Mouse (Mus musculus): ENCODE results near the gene Ush1g. TPM values are rescaled to one million over a fixed set of nuclear protein-coding genes. Genes with fewer than 3 reads are reported as not detected.

Ush1g gene
- polyA plus RNA-seq, 1 experiment, result 0.01 TPM

- no peak overlapping the region for H3K4me3 ChIP-seq (ENCODE audit: insufficient read depth, poor library complexity, severe bottlenecking)
- H3K27me3 ChIP-seq (ENCODE audit: control insufficient read depth, insufficient read depth, insufficient read length), result no peaks in the 10 kb centered on the region
- H3K79me2 ChIP-seq (ENCODE audit: control insufficient read depth, insufficient read depth), result no peaks in the 10 kb centered on the region
- no peaks in the 10 kb centered on the region for H3K36me3 ChIP-seq (ENCODE audit: control insufficient read depth, insufficient read depth)
- H3ac ChIP-seq (ENCODE audit: control insufficient read depth, insufficient read length, low read depth), result no peak overlapping the region
- H3K79me3 ChIP-seq (ENCODE audit: low read depth), result no peaks in the 10 kb centered on the region
- TF ChIP-seq MAX (IDR thresholded peaks at IDR 0.05) (no peak), USF1 (IDR thresholded peaks at IDR 0.05; ENCODE audit: low read depth) (no peak), MYOD1 (IDR thresholded peaks at IDR 0.05; ENCODE audit: control insufficient read depth, insufficient read length, low read depth) (no peak), FOSL1 (IDR thresholded peaks at IDR 0.05; ENCODE audit: insufficient read depth, low read length, poor library complexity, severe bottlenecking) (no peak), MYOG (IDR thresholded peaks at IDR 0.05; ENCODE audit: control insufficient read depth, extremely low read depth, insufficient read length) (no peak), CEBPB (IDR thresholded peaks at IDR 0.05; ENCODE audit: low read depth) (no peak), CTCF (IDR thresholded peaks at IDR 0.05; ENCODE audit: control insufficient read depth, insufficient read depth, insufficient read length) (no peak)
Observed at GRCm38 (mm10) chr11:115282295-115282694, 39.5 kb downstream of the Ush1g start.

- H3K79me2 ChIP-seq (ENCODE audit: control insufficient read depth, insufficient read depth), result no peaks in the 10 kb centered on the region
- H3K27me3 ChIP-seq (ENCODE audit: control insufficient read depth, insufficient read depth, insufficient read length), result no peaks in the 10 kb centered on the region
- no peak overlapping the region for H3ac ChIP-seq (ENCODE audit: control insufficient read depth, insufficient read length, low read depth)
- H3K36me3 ChIP-seq (ENCODE audit: control insufficient read depth, insufficient read depth), result no peaks in the 10 kb centered on the region
- H3K4me3 ChIP-seq (ENCODE audit: insufficient read depth, poor library complexity, severe bottlenecking), result no peak overlapping the region
- TF ChIP-seq USF1 (IDR thresholded peaks at IDR 0.05; ENCODE audit: low read depth) (no peak), CEBPB (IDR thresholded peaks at IDR 0.05; ENCODE audit: low read depth) (no peak), CTCF (IDR thresholded peaks at IDR 0.05; ENCODE audit: control insufficient read depth, insufficient read depth, insufficient read length) (no peak), MYOG (IDR thresholded peaks at IDR 0.05; ENCODE audit: control insufficient read depth, extremely low read depth, insufficient read length) (no peak), MYOD1 (IDR thresholded peaks at IDR 0.05; ENCODE audit: control insufficient read depth, insufficient read length, low read depth) (no peak), FOSL1 (IDR thresholded peaks at IDR 0.05; ENCODE audit: insufficient read depth, low read length, poor library complexity, severe bottlenecking) (no peak), MAX (IDR thresholded peaks at IDR 0.05) (no peak)
- H3K79me3 ChIP-seq (ENCODE audit: low read depth), result no peaks in the 10 kb centered on the region
Observed at GRCm38 (mm10) chr11:115279726-115280125, 42.1 kb downstream of the Ush1g start.

GRCm38 (mm10) chr11:115278176-115278575, 43.7 kb downstream of the Ush1g start:
- Histone ChIP-seq H3K79me3 (ENCODE audit: low read depth) (no peaks in the 10 kb centered on the region), H3ac (ENCODE audit: control insufficient read depth, insufficient read length, low read depth) (no peak overlapping the region), H3K27me3 (ENCODE audit: control insufficient read depth, insufficient read depth, insufficient read length) (no peaks in the 10 kb centered on the region), H3K36me3 (ENCODE audit: control insufficient read depth, insufficient read depth) (no peaks in the 10 kb centered on the region), H3K4me3 (ENCODE audit: insufficient read depth, poor library complexity, severe bottlenecking) (peak overlapping the region; percentile 56), H3K79me2 (ENCODE audit: control insufficient read depth, insufficient read depth) (no peaks in the 10 kb centered on the region)
- TF ChIP-seq MYOG (IDR thresholded peaks at IDR 0.05; ENCODE audit: control insufficient read depth, extremely low read depth, insufficient read length), result no peak
- TF ChIP-seq FOSL1 (IDR thresholded peaks at IDR 0.05; ENCODE audit: insufficient read depth, low read length, poor library complexity, severe bottlenecking), result no peak
- no peak for TF ChIP-seq USF1 (IDR thresholded peaks at IDR 0.05; ENCODE audit: low read depth)
- TF ChIP-seq MAX (IDR thresholded peaks at IDR 0.05), result no peak
- no peak for TF ChIP-seq CEBPB (IDR thresholded peaks at IDR 0.05; ENCODE audit: low read depth)
- TF ChIP-seq MYOD1 (IDR thresholded peaks at IDR 0.05; ENCODE audit: control insufficient read depth, insufficient read length, low read depth), result no peak
- TF ChIP-seq CTCF (IDR thresholded peaks at IDR 0.05; ENCODE audit: control insufficient read depth, insufficient read depth, insufficient read length), result no peak

- Histone ChIP-seq H3ac (ENCODE audit: control insufficient read depth, insufficient read length, low read depth) (peak overlapping the region; percentile 87), H3K36me3 (ENCODE audit: control insufficient read depth, insufficient read depth) (no peaks in the 10 kb centered on the region), H3K79me3 (ENCODE audit: low read depth) (no peaks in the 10 kb centered on the region), H3K27me3 (ENCODE audit: control insufficient read depth, insufficient read depth, insufficient read length) (no peaks in the 10 kb centered on the region), H3K79me2 (ENCODE audit: control insufficient read depth, insufficient read depth) (no peaks in the 10 kb centered on the region), H3K4me3 (ENCODE audit: insufficient read depth, poor library complexity, severe bottlenecking) (peak overlapping the region; percentile 56)
- TF ChIP-seq CEBPB (IDR thresholded peaks at IDR 0.05; ENCODE audit: low read depth) (no peak), MYOD1 (IDR thresholded peaks at IDR 0.05; ENCODE audit: control insufficient read depth, insufficient read length, low read depth) (no peak)
Observed at GRCm38 (mm10) chr11:115277604-115277975, 44.3 kb downstream of the Ush1g start.

- H3K27me3 ChIP-seq (ENCODE audit: control insufficient read depth, insufficient read depth, insufficient read length), result no peaks in the 10 kb centered on the region
- H3K4me3 ChIP-seq (ENCODE audit: insufficient read depth, poor library complexity, severe bottlenecking), result peak within 1 kb of the TSS; percentile 56
- H3ac ChIP-seq (ENCODE audit: control insufficient read depth, insufficient read length, low read depth), result peak within 1 kb of the TSS; percentile 92
- no peaks in the 10 kb centered on the region for H3K79me2 ChIP-seq (ENCODE audit: control insufficient read depth, insufficient read depth)
- H3K79me3 ChIP-seq (ENCODE audit: low read depth), result no peaks in the 10 kb centered on the region
- TF ChIP-seq CEBPB (IDR thresholded peaks at IDR 0.05; ENCODE audit: low read depth), result peak; percentile 96
- no peak for TF ChIP-seq USF1 (IDR thresholded peaks at IDR 0.05; ENCODE audit: low read depth)
- TF ChIP-seq MYOD1 (IDR thresholded peaks at IDR 0.05; ENCODE audit: control insufficient read depth, insufficient read length, low read depth), result no peak
- TF ChIP-seq MAX (IDR thresholded peaks at IDR 0.05), result peak; percentile 35
- no peak for TF ChIP-seq CTCF (IDR thresholded peaks at IDR 0.05; ENCODE audit: control insufficient read depth, insufficient read depth, insufficient read length)
- TF ChIP-seq FOSL1 (IDR thresholded peaks at IDR 0.05; ENCODE audit: insufficient read depth, low read length, poor library complexity, severe bottlenecking), result no peak
- no peak for TF ChIP-seq MYOG (IDR thresholded peaks at IDR 0.05; ENCODE audit: control insufficient read depth, extremely low read depth, insufficient read length)
- H3K36me3 ChIP-seq (ENCODE audit: control insufficient read depth, insufficient read depth), result no peaks in the 10 kb centered on the region
Observed at GRCm38 (mm10) chr11:115276780-115277603, 44.8 kb downstream of the Ush1g start, which contains the start of gene Fdxr. Fdxr (minus strand) TSS chr11:115277050.
